Mouse (Mus musculus) heart, adult 9 months (tissue): ENCODE measurements around the gene Hnrnpab.

ENCODE experiments used
- DNase-seq, 2 experiments: peaks; one replicate each; pipeline ENCODE4 v3.0.0; 2022; ENCODE audit warnings: low spot score in 2 of 2

Gene Hnrnpab

DNA sequence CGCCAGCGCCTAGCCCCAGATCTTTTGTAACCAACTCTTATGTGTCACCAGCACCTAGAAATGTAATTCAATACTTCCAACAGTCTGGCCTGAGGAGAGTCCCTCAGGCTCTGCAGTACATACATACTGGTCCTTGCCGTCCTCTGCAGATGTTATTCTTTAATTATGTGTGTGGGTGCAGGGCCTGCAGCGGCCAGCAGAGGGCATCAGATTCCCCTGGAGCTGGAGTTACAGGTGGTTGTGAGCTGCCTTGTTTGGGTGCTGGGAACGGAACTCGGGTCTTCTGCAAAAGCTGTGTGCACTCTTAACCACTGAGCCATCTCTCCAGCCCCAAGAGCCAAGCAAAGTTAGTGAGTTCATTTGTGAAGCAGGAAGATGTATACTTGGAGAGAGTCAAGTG lies 40.7 kb downstream of the Hnrnpab start:
- DNase-seq = no peak

DNA sequence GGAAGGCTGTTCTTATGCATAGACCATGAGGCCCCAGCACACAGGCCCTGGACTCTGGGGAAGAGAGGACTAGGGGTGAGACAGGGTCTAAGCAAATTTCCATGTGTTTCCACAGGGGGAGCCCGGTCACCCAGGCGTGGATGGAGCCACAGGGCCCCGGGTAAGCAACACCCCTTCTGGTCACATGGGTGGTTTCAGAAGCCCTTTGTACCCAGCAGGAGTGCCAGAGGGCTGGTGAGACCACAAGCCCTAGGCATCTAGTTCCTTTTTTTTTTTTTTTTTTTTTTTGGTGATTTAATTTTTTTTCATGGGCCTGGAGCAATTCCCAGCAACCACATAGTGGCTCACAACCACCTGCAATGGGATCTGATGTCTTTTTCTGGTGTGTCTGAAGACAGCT lies 41.6 kb downstream of the Hnrnpab start:
- no peak for DNase-seq

DNA sequence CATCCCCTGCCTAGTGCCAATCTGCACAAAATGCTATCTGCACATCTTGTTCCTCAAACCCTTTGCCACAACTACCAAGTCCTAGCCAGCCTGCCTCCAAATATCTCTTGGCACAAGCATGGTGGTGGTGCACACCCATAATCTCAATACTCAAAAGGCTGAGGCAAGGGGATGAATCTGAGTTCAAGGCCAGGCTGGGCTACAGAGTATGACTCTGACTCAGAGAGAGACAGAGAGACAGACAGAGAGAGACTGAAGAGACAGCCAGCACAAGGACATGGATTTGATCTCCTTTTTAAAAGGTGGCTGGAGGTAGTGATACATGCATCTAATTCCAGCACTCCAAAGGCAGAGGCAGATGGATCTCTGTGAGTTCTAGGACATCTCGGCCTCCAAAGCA lies 43.4 kb downstream of the Hnrnpab start:
- DNase-seq = no peak

DNA sequence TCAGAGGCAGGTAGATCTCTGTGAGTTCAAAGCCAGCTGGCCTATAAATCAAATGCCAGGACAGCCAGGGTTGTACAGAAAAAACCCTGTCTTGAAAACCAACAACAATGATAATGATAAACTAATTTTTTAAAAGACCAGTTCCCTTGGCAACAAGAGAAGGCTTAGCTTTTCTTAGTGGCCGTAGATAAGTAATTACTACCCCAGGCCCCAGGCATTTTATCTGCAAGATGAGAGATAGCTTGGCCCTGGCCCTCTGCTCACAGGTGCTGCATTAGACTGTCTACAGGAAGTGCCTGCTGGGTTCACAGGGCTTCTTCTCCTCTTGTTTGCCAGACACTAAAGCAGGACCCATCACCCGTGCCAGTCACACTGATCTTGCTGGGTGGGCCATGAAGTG lies 51.6 kb downstream of the Hnrnpab start:
- no peak for DNase-seq

DNA sequence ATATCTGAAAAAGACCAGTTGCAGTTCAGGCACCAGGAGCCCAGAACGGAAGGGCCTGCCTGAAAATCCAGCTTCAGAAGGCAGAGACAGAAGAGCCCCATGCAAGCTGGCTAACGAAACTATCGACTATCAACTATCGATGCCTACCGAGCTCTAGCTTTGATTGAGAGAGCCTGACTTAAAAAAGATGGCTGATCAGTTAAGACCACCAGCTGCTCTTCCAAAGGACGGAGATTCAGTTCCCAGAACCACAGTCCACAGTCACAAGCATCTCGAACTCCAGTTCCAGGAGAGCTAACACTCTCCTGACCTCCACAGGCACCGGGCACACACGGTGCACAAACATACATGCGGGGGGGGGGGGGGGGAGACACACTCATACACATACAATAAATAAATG lies 52.1 kb downstream of the Hnrnpab start:
- DNase-seq = no peak

DNA sequence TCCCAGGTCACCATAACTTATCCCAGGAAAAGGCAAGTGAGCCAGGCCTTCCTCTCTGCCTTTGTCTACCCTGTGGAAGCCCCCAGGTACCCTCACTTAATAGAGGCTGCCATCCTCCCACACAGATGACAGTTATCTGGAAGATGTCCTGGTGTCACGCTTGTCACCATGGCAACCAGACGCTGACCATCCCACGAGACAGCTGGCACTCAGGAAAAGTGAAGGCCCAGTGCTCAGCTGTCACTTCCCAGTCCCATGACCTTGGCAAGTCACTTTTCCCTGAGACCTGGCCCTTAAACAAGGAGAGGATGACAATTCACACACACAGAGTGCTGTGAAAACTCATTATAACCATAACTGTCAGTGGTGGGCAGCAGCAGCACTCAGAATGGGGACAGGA lies 54.6 kb downstream of the Hnrnpab start:
- DNase-seq = no peak

DNA sequence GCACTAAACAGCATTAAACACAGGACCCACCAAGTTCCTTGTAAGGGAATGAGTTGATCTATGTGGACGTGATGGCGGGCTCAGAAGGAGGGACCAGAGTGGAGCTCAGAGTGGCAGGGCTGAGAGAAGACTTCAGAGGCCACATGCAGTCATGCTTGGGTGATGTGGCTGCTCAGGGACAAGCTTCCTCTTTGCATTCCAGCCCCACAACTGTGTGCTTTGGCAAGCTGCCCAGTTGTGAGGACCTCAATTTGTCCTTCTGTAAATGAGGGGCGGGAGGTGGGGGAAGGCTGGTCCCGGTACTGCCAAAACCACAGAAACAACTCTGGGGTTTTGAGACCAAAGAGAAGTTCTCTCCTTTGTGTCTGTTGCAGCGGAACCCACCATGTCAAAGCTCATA lies 55.4 kb downstream of the Hnrnpab start:
- DNase-seq = no peak
